Mouse (Mus musculus): ENCODE data around the gene Krt33a. TPM values are rescaled to one million over a fixed set of nuclear protein-coding genes. Genes with fewer than 3 reads are reported as not detected.

The Krt33a gene
- polyA plus RNA-seq, 1 experiment from 2014 or later, result not detected

DNA sequence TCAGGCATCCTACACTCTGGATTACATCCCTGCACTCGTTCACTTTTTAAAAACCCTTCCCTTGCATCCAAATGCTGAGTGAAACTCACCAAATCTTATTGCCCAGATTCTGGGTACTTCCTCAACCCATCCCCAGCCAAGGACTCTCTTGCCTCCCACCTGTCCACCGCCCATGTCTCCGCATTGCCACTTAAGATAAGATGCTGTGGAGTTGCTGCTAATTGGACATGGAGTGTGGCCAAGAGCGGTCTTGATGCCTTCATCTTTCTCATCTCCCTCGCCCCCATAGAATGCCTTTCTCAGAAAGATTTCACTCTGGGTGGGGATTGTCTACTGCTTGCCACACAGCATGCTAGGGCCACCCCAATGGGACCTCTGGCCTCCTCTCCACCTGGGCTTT, 7.7 kb downstream of the Krt33a start:
- WGBS, result 89% methylated on average over 5 of the region's 5 CpGs
- Histone ChIP-seq H3K27me3 (replicated peaks) (no peaks in the 10 kb centered on the region), H3K9me3 (no peaks in the 10 kb centered on the region), H3K4me2 (no peak overlapping the region), H3K4me1 (no peaks in the 10 kb centered on the region), H3K36me3 (replicated peaks) (no peaks in the 10 kb centered on the region), H3K4me3 (no peak overlapping the region), H3K9ac (no peak overlapping the region), H3K27ac (no peak overlapping the region)
- no peak for ATAC-seq (replicated peaks)

DNA sequence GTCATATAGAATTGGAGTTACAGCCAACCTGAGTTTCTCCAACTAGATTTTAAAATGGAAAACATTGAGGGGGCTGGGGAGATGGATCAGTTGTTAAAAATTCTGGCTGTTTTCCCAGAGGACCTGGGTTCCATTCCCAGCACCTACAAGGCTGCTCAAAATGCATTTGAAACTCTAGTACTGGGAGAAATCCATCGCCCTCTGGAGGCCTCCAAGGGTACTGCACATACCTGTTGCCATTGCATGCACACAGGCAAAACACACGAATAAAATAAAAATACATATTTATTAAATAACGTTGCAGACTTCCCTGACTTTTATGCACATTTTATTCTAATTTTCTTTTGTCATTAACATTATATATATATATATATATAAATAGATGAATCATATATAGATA, 9.4 kb downstream of the Krt33a start:
- no peaks in the 10 kb centered on the region for H3K27me3 ChIP-seq (replicated peaks)
- no peak overlapping the region for H3K9ac ChIP-seq
- WGBS, result 57% methylated on average over 3 of the region's 3 CpGs

DNA sequence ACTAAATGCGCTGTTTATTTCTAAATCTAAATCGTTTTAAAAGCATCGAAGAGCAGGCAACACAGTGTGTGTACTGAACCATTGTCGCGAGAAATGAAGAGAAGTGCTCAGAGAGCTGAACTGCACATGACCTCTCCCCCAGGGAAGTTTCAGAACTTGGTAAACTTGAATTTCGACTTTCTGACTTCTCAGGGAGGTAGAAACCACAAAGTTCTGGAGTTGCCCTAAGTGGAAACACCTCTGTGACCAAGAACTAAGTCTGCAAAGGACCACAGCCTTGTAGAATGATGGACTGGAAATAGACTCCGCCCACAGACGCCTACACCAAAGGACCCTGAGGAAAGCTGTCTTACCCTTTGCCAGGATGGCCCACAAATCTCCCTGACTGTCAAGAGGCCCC, 10.1 kb downstream of the Krt33a start:
- no peak overlapping the region for H3K4me2 ChIP-seq
- WGBS, result 86% methylated on average over 8 of the region's 8 CpGs
- no peak overlapping the region for H3K27ac ChIP-seq
- no peak overlapping the region for H3K9ac ChIP-seq
- H3K9me3 ChIP-seq, result no peaks in the 10 kb centered on the region
- no peaks in the 10 kb centered on the region for H3K27me3 ChIP-seq (replicated peaks)
- no peak for ATAC-seq (replicated peaks)
- H3K36me3 ChIP-seq (replicated peaks), result no peaks in the 10 kb centered on the region
- no peak overlapping the region for H3K4me3 ChIP-seq
- H3K4me1 ChIP-seq, result no peaks in the 10 kb centered on the region

More for the DNA sequence above, 9.4 kb downstream of the Krt33a start:
- Histone ChIP-seq H3K4me3 (no peak overlapping the region), H3K4me2 (no peak overlapping the region), H3K36me3 (replicated peaks) (no peaks in the 10 kb centered on the region), H3K27ac (no peak overlapping the region), H3K9me3 (no peaks in the 10 kb centered on the region), H3K4me1 (no peaks in the 10 kb centered on the region)
- ATAC-seq (replicated peaks), result no peak

DNA sequence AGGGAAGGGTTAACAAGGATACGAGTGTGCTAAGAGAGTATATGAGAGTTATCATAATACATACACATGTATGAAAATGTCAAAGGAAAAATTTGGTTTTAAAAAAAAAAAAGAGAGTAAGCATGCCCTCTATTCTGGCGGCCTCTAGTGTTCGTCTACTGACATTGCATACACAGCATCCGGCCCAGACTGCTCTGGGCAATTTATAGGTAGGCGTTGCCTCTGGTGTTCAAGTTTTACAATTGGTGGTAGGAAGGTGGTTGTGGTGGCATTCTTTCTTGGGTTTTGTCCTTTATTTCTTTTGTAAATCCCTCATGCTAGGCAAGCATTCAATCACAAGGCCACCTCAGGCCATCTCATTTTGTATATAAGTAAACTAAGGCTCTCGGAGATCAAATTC, 11.2 kb downstream of the Krt33a start:
- ATAC-seq (replicated peaks), result no peak
- Histone ChIP-seq H3K4me3 (no peak overlapping the region), H3K9me3 (no peaks in the 10 kb centered on the region), H3K4me2 (no peak overlapping the region), H3K27me3 (replicated peaks) (no peaks in the 10 kb centered on the region), H3K36me3 (replicated peaks) (no peaks in the 10 kb centered on the region), H3K9ac (no peak overlapping the region), H3K4me1 (no peaks in the 10 kb centered on the region), H3K27ac (no peak overlapping the region)
- WGBS, result 27% methylated on average over 6 of the region's 6 CpGs

DNA sequence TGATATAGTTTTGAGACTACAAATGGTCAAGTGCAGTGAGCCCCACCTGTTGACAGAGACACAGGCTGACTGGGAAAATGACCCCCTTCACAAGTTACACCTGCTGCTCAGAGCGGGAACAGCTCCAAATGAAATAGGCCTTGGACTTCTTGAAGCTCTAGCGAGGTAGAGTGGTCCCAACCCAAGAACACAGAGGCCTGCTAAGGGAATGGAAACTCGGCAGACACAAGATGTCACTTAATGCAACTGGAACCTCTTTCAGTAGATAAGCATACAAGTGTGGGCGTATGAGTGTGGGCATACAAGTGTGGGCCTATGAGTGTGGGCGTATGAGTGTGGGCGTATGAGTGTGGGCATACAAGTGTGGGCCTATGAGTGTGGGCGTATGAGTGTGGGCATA, 16.9 kb downstream of the Krt33a start:
- Histone ChIP-seq H3K4me1 (no peaks in the 10 kb centered on the region), H3K27ac (no peak overlapping the region), H3K9ac (no peak overlapping the region), H3K36me3 (replicated peaks) (no peaks in the 10 kb centered on the region), H3K27me3 (replicated peaks) (no peaks in the 10 kb centered on the region), H3K4me2 (no peak overlapping the region), H3K4me3 (no peak overlapping the region), H3K9me3 (no peaks in the 10 kb centered on the region)
- WGBS, result 96% methylated on average over 7 of the region's 7 CpGs
- no peak for ATAC-seq (replicated peaks)

DNA sequence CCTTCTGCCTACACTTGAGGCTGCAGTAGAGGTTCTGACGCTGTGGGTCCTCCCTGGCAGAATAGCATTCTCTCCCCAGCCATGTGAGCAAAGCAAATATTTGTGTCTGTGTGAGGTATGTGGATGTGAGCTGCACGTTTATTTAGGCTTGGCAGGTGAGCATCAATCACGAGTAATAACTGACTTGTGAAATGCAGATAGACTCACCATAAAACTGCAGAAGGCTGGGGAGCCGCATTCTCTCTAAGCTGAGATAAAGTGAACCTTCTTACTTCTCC, 21.7 kb downstream of the Krt33a start:
- no peak overlapping the region for H3K9ac ChIP-seq
- H3K9me3 ChIP-seq, result no peaks in the 10 kb centered on the region
- H3K27ac ChIP-seq, result no peak overlapping the region
- no peaks in the 10 kb centered on the region for H3K4me1 ChIP-seq
- no peak for ATAC-seq (replicated peaks)
- WGBS, result 69% methylated on average over 4 of the region's 4 CpGs
- H3K4me2 ChIP-seq, result no peak overlapping the region
- no peaks in the 10 kb centered on the region for H3K36me3 ChIP-seq (replicated peaks)
- no peaks in the 10 kb centered on the region for H3K27me3 ChIP-seq (replicated peaks)
- no peak overlapping the region for H3K4me3 ChIP-seq

DNA sequence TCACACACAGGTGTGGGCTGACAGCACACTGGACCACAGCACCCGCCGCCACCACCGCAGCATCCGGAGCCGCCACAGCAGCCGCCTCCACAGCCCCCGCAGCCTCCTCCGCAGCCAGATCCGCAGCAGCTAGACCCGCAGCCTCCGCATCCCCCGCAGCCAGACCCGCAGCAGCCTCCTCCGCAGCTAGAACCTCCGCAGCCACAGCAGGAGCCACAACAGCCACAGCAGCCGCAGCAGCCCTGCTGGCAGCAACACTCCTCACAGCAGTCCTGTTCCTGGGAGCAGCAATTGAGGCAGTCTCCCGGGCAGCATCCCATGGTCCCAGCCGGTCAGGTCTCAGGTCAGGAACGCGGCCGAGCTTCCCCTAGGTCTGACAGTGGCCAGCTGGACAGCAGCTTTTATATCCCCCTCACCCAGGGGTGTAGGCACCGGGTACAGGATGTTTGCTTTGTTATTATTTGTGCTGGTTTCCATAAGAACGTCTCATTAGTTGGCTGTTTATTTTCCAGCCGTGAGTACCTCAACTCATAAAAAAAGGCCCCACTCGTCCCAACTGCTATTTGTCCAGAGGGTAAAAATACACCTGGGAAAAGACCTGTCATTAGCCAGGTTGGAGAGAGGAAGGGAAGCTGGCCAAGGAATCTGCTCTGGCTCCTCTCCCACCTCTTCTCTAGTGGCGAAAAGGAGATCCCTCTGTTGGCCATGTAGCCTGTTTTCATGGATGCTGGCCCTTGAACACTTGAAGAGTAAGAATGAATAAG, 22.2 kb downstream of the Krt33a start, which contains the start of gene Krtap17-1:
Gene Krtap17-1 (minus strand): TSS at position 375 of the 764 bp plus-strand sequence.
- H3K9me3 ChIP-seq, result no peaks in the 10 kb centered on the region
- no peaks in the 10 kb centered on the region for H3K4me1 ChIP-seq
- peak within 1 kb of the TSS; percentile 30; the same call in 1 of the 2 replicates for H3K9ac ChIP-seq
- 28% methylated on average over 26 of the region's 26 CpGs for WGBS
- peak within 1 kb of the TSS; percentile 25 for H3K4me3 ChIP-seq
- peak within 1 kb of the TSS; percentile 43 for H3K4me2 ChIP-seq
- H3K27ac ChIP-seq, result no peak within 1 kb of the TSS
- 0 out of 2 replicates have a peak, but pooled peaks have one; percentile 42 for ATAC-seq (replicated peaks)
- H3K36me3 ChIP-seq (replicated peaks), result no peaks in the 10 kb centered on the region
- no peaks in the 10 kb centered on the region for H3K27me3 ChIP-seq (replicated peaks)

DNA sequence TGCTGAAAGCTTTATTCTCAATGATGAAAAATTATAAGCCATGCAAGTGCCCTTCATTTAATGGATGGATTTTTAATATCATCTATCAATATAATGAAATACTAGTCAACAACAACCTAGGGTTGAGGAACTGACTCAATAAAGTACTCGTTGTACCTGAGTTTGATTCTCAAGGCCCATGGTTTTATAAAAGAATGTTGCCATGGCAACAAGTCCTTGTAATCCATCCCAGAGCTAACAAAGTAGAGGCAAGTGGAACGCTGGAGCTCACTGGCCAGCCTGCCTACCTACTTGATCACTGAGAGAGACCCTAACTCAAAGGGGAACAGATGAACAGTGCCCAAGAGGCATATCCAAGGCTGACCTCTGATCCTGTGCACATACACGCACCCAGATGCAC, 25.4 kb downstream of the Krt33a start:
- H3K27ac ChIP-seq, result no peak overlapping the region
- H3K27me3 ChIP-seq (replicated peaks), result no peaks in the 10 kb centered on the region
- no peaks in the 10 kb centered on the region for H3K36me3 ChIP-seq (replicated peaks)
- no peaks in the 10 kb centered on the region for H3K9me3 ChIP-seq
- H3K4me3 ChIP-seq, result no peak overlapping the region
- H3K4me1 ChIP-seq, result no peaks in the 10 kb centered on the region
- ATAC-seq (replicated peaks), result no peak
- 47% methylated on average over 3 of the region's 3 CpGs for WGBS
- no peak overlapping the region for H3K9ac ChIP-seq
- no peak overlapping the region for H3K4me2 ChIP-seq

DNA sequence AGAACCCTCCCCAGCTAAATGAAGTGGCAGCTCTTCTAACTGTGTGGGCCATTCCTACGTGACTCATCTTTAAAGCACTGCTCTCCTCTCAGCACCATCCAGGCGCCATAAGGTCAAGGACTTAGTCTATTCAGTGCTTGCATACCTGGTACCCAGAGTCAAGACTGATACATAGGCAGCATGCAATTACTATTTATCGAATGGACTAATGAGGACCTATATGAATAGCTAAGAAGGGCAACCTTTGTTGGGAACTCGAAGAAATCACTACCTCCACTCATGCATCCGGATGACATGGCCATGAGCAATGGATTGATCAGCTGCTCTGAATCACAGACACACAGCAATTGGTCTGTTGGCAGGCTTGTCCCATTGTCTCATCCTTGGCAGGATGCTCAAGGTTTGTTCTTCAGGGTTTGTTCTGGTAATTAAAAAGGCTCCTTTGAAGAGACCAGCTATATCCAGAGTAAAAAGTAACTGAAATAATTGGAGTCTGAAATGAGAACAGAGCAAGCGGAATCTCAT, 26.1 kb downstream of the Krt33a start:
- WGBS, result 88% methylated on average over 6 of the region's 6 CpGs
- Histone ChIP-seq H3K9me3 (no peaks in the 10 kb centered on the region), H3K27ac (no peak overlapping the region), H3K4me3 (no peak overlapping the region), H3K4me1 (no peaks in the 10 kb centered on the region), H3K27me3 (replicated peaks) (no peaks in the 10 kb centered on the region), H3K9ac (no peak overlapping the region), H3K36me3 (replicated peaks) (no peaks in the 10 kb centered on the region), H3K4me2 (no peak overlapping the region)
- ATAC-seq (replicated peaks), result no peak

DNA sequence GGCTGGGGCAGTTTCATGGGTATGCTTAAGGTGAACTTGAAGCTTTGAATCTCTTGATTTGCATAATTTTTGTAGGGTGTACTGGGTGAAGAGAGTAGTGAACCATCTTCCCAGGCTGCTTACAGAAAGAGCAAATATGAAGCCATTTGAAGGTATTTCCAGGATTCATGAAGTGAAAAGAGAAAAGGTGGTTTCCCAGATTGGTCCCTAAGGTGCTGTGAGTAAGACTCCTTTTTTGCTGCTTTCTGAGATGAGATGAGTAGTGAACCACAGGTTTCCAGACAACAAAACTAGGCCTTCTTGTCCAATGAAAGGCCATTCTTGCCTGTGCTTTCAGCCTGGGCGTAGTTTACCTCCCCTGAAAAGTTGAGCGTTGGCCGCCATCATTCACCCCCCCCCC, 27.5 kb downstream of the Krt33a start:
- no peak overlapping the region for H3K4me2 ChIP-seq
- no peak overlapping the region for H3K4me3 ChIP-seq
- H3K4me1 ChIP-seq, result no peaks in the 10 kb centered on the region
- no peak for ATAC-seq (replicated peaks)
- no peaks in the 10 kb centered on the region for H3K36me3 ChIP-seq (replicated peaks)
- no peaks in the 10 kb centered on the region for H3K27me3 ChIP-seq (replicated peaks)
- WGBS, result 96% methylated on average over 3 of the region's 3 CpGs
- H3K9me3 ChIP-seq, result no peaks in the 10 kb centered on the region
- no peak overlapping the region for H3K9ac ChIP-seq
- no peak overlapping the region for H3K27ac ChIP-seq

DNA sequence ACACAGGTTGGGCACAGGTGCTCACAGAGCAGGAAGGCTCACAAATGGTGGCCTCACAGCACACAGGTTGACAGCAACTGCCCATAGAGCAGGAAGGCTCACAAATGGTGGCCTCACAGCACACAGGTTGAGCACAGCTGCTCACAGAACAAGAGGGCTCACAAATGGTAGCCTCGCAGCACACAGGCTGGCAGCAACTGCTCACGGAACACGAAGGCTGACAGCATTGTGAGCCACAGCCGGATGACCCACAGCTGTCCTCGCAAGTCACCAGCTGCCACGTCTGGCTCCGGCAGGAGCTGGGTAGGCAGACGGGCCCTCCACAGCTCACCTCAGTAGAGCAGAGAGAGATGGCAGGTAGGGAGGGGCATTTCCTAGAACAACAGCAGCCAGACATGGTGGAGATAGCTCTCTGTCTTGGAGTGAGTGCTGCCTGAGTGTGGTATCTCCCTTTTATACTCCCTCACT, 29.8 kb downstream of the Krt33a start, which contains the start of gene Krtap16-1:
Gene Krtap16-1 (minus strand): TSS at position 418 of the 468 bp plus-strand sequence.
- Histone ChIP-seq H3K27me3 (replicated peaks) (no peaks in the 10 kb centered on the region), H3K4me1 (no peaks in the 10 kb centered on the region), H3K36me3 (replicated peaks) (no peaks in the 10 kb centered on the region), H3K4me2 (no peak within 1 kb of the TSS), H3K9me3 (no peaks in the 10 kb centered on the region), H3K4me3 (no peak within 1 kb of the TSS), H3K9ac (no peak within 1 kb of the TSS), H3K27ac (peak within 1 kb of the TSS; percentile 60)
- no peak for ATAC-seq (replicated peaks)
- 87% methylated on average over 8 of the region's 8 CpGs for WGBS

DNA sequence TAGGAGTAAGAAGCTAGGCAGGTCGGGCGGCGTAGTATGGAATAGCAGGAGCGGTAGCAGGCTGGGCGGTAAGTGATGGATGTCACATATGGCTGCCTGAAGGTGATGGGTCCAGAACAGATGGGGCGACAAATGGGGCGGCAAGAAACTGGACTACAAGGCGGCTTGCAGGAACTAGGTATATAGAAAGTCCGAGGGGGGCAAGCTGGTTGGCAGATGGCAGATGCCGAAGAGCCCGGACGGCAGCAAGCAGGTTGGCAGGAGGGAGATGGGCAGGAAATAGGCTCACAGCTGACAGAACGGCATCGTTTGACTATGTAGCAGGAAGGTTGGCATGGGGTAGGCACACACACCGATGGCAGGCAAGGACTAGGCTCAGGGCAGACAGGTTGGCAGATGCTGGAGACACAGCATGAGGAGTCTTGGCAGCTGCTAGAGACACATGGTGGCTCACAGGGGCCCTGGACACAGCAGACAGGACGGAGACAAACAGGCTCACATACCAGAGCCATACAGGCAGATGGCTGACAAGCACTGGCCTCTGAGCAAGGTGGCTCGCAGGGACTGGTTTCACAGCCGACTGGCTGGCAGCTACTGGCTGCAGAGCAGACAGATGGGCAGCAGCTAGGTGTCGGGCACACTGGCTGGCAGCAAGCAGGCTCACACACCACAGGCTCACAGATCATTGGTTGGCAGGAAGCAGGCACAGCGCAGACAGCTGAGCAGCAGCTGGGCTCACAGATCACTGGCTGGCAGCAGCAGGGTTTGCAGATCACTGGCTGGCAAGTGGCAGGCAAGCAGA, 30.5 kb downstream of the Krt33a start:
- Histone ChIP-seq H3K27ac (peak overlapping the region; percentile 60; the same call in 1 of the 2 replicates), H3K9ac (no peak overlapping the region), H3K9me3 (no peaks in the 10 kb centered on the region), H3K4me2 (no peak overlapping the region), H3K36me3 (replicated peaks) (no peaks in the 10 kb centered on the region), H3K27me3 (replicated peaks) (no peaks in the 10 kb centered on the region), H3K4me3 (no peak overlapping the region), H3K4me1 (no peaks in the 10 kb centered on the region)
- ATAC-seq (replicated peaks), result peak; percentile 74
- WGBS, result 80% methylated on average over 20 of the region's 20 CpGs

Data from midbrain, embryonic 15.5 days (tissue).